Mouse (Mus musculus) limb, embryonic 11.5 days (tissue): ENCODE data around the gene Zfp609. TPM values are rescaled to one million over a fixed set of nuclear protein-coding genes. Genes with fewer than 3 reads are reported as not detected.

Experiments used
- ATAC-seq: fragments of 200-750 bp; cut with Nextera tagmentation; 2 replicates; pipeline ENCODE4 v1.8.0; 2017; ENCODE audit warnings: low read depth; ENCODE audit not compliant: insufficient number of reproducible peaks, low FRiP score, low TSS enrichment
- DNase-seq: peaks from one replicate; pipeline ENCODE4 v3.0.0-alpha.2; 2015; ENCODE audit warnings: low spot score
- H3K27ac ChIP-seq: fragments of 300-500 bp; sonication (generic); replicated peaks from 2 replicates; pipeline ENCODE4 v1.5.1; 2014; ENCODE audit warnings: low read depth, mild to moderate bottlenecking, low read length
- H3K27me3 ChIP-seq: fragments of 300-500 bp; sonication (generic); 2 replicates; pipeline ENCODE4 v1.6.1; 2014; ENCODE audit warnings: mild to moderate bottlenecking, low read length, mixed read lengths; ENCODE audit not compliant: control insufficient read depth, insufficient read depth
- H3K36me3 ChIP-seq: fragments of 300-500 bp; sonication (generic); 2 replicates; pipeline ENCODE4 v1.6.1; 2014; ENCODE audit warnings: mild to moderate bottlenecking, low read length, moderate library complexity, mixed read lengths; ENCODE audit not compliant: control insufficient read depth, insufficient read depth
- H3K4me1 ChIP-seq: fragments of 300-500 bp; sonication (generic); 2 replicates; pipeline ENCODE4 v1.6.1; 2014; ENCODE audit warnings: low read length, mixed read lengths; ENCODE audit not compliant: control insufficient read depth, insufficient read depth
- H3K4me2 ChIP-seq: fragments of 300-500 bp; sonication (generic); 2 replicates; pipeline ENCODE4 v1.6.1; 2014; ENCODE audit warnings: low read depth, mild to moderate bottlenecking, moderate library complexity; ENCODE audit not compliant: severe bottlenecking
- H3K4me3 ChIP-seq: fragments of 300-500 bp; sonication (generic); 2 replicates; pipeline ENCODE4 v1.5.1; 2014; ENCODE audit warnings: low read depth, low read length
- H3K9ac ChIP-seq: fragments of 300-500 bp; sonication (generic); 2 replicates; pipeline ENCODE4 v1.6.1; 2014; ENCODE audit warnings: mild to moderate bottlenecking, low read length
- H3K9me3 ChIP-seq: fragments of 300-500 bp; sonication (generic); 2 replicates; pipeline ENCODE4 v1.6.1; 2016; ENCODE audit warnings: low read length; ENCODE audit not compliant: control insufficient read depth
- WGBS: fragments of 180-500 bp; shearing (Covaris S2); extraction: QIAGEN DNeasy Blood & Tissue Kit; methylation state at CpG from one replicate; pipeline ENCODE4 v1.1.7; 2014; 5-methylcytosine and 5-hydroxymethylcytosine counted together
- polyA plus RNA-seq: library from polyadenylated mRNA; unstranded; fragments of >200 nt; fragmentation: Nextera tagmentation; extraction: Ambion mirVana; gene quantifications from 2 replicates; pipeline ENCODE4 v1.2.1, GENCODE M21; 2014

The Zfp609 gene
- polyA plus RNA-seq: 7.3 and 8.2 TPM in 2 replicates

- DNase-seq (peak; percentile 99), ATAC-seq (peak; percentile 89)
- Histone ChIP-seq H3K27me3 (no peaks in the 10 kb centered on the region), H3K9ac (peak within 1 kb of the TSS; percentile 97), H3K36me3 (no peaks in the 10 kb centered on the region), H3K9me3 (no peaks in the 10 kb centered on the region), H3K27ac (peak within 1 kb of the TSS; percentile 98), H3K4me3 (peak within 1 kb of the TSS; percentile 77), H3K4me2 (peak within 1 kb of the TSS; percentile 57), H3K4me1 (peaks cover 9% of the 10 kb centered on the region; the same call in 1 of the 2 replicates)
- WGBS: under 1% methylated on average over 63 of the region's 76 CpGs
Measured at GRCm38 (mm10) chr9:65827344-65828015, at the start of gene Zfp609. TSS of gene Zfp609 (minus strand) at chr9:65827564.

GRCm38 (mm10) chr9:65859656-65860055, 32.3 kb upstream of the Zfp609 start:
- H3K9me3 ChIP-seq: no peaks in the 10 kb centered on the region
- no peak overlapping the region for H3K9ac ChIP-seq
- no peaks in the 10 kb centered on the region for H3K4me1 ChIP-seq
- WGBS: 44% methylated on average over 1 of the region's 1 CpGs
- H3K4me3 ChIP-seq: no peak overlapping the region
- H3K4me2 ChIP-seq: no peak overlapping the region
- ATAC-seq (no peak), DNase-seq (no peak)
- H3K27me3 ChIP-seq: no peaks in the 10 kb centered on the region
- no peak overlapping the region for H3K27ac ChIP-seq
- peaks cover 4% of the 10 kb centered on the region for H3K36me3 ChIP-seq

- H3K4me3 ChIP-seq: no peak overlapping the region
- H3K4me2 ChIP-seq: no peak overlapping the region
- H3K9ac ChIP-seq: no peak overlapping the region
- 42% methylated on average over 1 of the region's 1 CpGs for WGBS
- no peak overlapping the region for H3K27ac ChIP-seq
- H3K4me1 ChIP-seq: no peaks in the 10 kb centered on the region
- no peaks in the 10 kb centered on the region for H3K27me3 ChIP-seq
- H3K9me3 ChIP-seq: no peaks in the 10 kb centered on the region
- ATAC-seq (no peak), DNase-seq (no peak)
- H3K36me3 ChIP-seq: 0 out of 2 replicates have a peak, but pooled peaks cover 2% of the 10 kb centered on the region
Measured at GRCm38 (mm10) chr9:65850203-65850602, 22.8 kb upstream of the Zfp609 start.

GRCm38 (mm10) chr9:65848154-65848553, 20.8 kb upstream of the Zfp609 start:
- Histone ChIP-seq H3K4me1 (no peaks in the 10 kb centered on the region), H3K4me3 (no peak overlapping the region), H3K27me3 (no peaks in the 10 kb centered on the region), H3K4me2 (no peak overlapping the region), H3K9me3 (no peaks in the 10 kb centered on the region), H3K9ac (no peak overlapping the region), H3K27ac (no peak overlapping the region), H3K36me3 (0 out of 2 replicates have a peak, but pooled peaks cover 2% of the 10 kb centered on the region)
- no peak for DNase-seq
- no peak for ATAC-seq

GRCm38 (mm10) chr9:65844421-65845165, 17.2 kb upstream of the Zfp609 start:
- Histone ChIP-seq H3K9ac (no peak overlapping the region), H3K4me2 (no peak overlapping the region), H3K27me3 (no peaks in the 10 kb centered on the region), H3K9me3 (no peaks in the 10 kb centered on the region), H3K4me1 (no peaks in the 10 kb centered on the region), H3K36me3 (no peaks in the 10 kb centered on the region), H3K27ac (no peak overlapping the region), H3K4me3 (no peak overlapping the region)
- 88% methylated on average over 7 of the region's 7 CpGs for WGBS
- ATAC-seq (no peak), DNase-seq (no peak)

GRCm38 (mm10) chr9:65839841-65840240, 12.5 kb upstream of the Zfp609 start:
- H3K4me3 ChIP-seq: no peak overlapping the region
- ATAC-seq (no peak), DNase-seq (no peak)
- no peaks in the 10 kb centered on the region for H3K36me3 ChIP-seq
- no peak overlapping the region for H3K9ac ChIP-seq
- H3K4me1 ChIP-seq: no peaks in the 10 kb centered on the region
- no peak overlapping the region for H3K27ac ChIP-seq
- whole genome bisulfite sequencing: 96% methylated on average over 1 of the region's 1 CpGs
- H3K4me2 ChIP-seq: no peak overlapping the region
- no peaks in the 10 kb centered on the region for H3K27me3 ChIP-seq
- H3K9me3 ChIP-seq: no peaks in the 10 kb centered on the region

- ATAC-seq (no peak), DNase-seq (no peak)
- Histone ChIP-seq H3K27me3 (no peaks in the 10 kb centered on the region), H3K36me3 (no peaks in the 10 kb centered on the region), H3K9me3 (no peaks in the 10 kb centered on the region), H3K4me1 (no peaks in the 10 kb centered on the region), H3K27ac (no peak overlapping the region), H3K4me2 (no peak overlapping the region), H3K9ac (no peak overlapping the region), H3K4me3 (no peak overlapping the region)
Measured at GRCm38 (mm10) chr9:65836916-65837315, 9.6 kb upstream of the Zfp609 start.

- Histone ChIP-seq H3K4me3 (no peak overlapping the region), H3K27ac (no peak overlapping the region), H3K36me3 (no peaks in the 10 kb centered on the region), H3K9ac (no peak overlapping the region), H3K9me3 (no peaks in the 10 kb centered on the region), H3K4me1 (no peaks in the 10 kb centered on the region), H3K4me2 (no peak overlapping the region), H3K27me3 (no peaks in the 10 kb centered on the region)
- 83% methylated on average over 10 of the region's 10 CpGs for WGBS
- ATAC-seq (no peak), DNase-seq (no peak)
Measured at GRCm38 (mm10) chr9:65834628-65835354, 7.4 kb upstream of the Zfp609 start.
